In the genomic region with DNA sequence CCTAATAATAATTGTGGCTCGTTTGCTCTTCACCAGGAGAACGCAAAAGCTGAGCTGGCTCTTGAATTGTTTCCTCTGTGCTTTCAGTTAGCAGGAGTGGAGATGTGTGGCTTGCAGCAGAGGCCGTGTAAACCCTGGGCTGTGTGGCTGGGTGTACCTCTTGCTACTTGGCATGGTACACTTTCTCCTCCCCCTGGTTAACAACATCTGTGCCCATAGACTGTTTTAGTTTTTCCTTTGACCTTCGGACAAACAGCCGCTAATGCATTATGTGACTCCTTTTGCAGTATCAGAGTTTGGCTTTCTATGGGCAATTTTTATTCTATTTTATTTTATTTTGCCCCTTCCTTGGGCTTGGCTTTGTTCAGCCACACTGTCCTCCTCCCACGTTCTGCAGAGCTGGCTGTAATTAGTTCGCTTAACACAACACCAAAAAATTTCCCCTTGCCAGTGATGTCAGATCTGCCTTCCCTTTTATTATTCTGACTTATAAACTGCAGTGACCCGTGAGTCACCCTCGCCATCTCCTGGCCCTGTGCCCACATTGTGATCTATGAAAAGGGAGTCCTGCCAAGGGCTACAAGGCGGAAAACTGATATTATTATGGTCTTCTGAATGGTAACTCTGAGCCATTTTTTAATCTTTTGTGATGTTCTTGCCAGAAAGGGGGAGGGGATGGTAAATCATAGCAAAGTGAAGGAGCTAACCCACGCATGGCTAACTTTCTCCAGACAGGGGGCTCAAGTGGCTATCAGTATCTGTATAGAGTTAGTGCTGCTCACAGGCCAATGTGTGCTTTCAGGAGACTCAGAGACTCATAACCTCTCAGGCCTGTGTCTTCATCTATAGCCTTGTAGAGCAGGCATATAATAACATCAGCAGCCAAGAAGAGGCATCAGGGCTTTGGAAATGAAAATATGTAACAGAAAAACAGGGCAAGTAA, we compare ENCODE assay signal across 8 mouse cellular contexts.
A peak's percentile ranks its signal among the peaks of the same experiment; 100 is the strongest.
DNase-seq lines count a peak whose midpoint lies in the region; ATAC-seq and TF ChIP-seq lines count a peak whose summit lies in the region.

No protein-coding gene starts in this region.

- no peaks in the 10 kb centered on the region for H3K9me3 ChIP-seq in hindbrain, embryonic 13.5 days
- H3K9me3 ChIP-seq in limb, embryonic 15.5 days: no peaks in the 10 kb centered on the region
- H3K9me3 ChIP-seq in neural tube, embryonic 13.5 days: no peaks in the 10 kb centered on the region

- ATAC-seq in hindbrain, embryonic 13.5 days (ENCODE audit: low FRiP score): peak; percentile 49; the same call in 1 of the 2 replicates
- ATAC-seq in limb, embryonic 15.5 days (ENCODE audit: insufficient number of reproducible peaks, low FRiP score, low TSS enrichment, low read depth): peak; percentile 17; the same call in 1 of the 2 replicates
- ATAC-seq in neural tube, embryonic 13.5 days (ENCODE audit: low read depth): no peak
- ATAC-seq in megakaryocyte progenitor cell, adult 5-6 weeks (replicated peaks; ENCODE audit: poor library complexity): no peak; the same call in 1 of the 2 replicates
- ATAC-seq in inflammation-experienced regulatory T-cells, adult 6 months: no peak

- DNase-seq in left cerebral cortex, postnatal 4 days: peak; percentile 55
- DNase-seq in left cerebral cortex, adult 9 months (ENCODE audit: low spot score in 2 of 2): no peak
- peak; percentile 75 for DNase-seq in gastrocnemius, adult 2 months

- H3K36me3 ChIP-seq in hindbrain, embryonic 13.5 days: no peaks in the 10 kb centered on the region
- no peaks in the 10 kb centered on the region for H3K36me3 ChIP-seq in limb, embryonic 15.5 days
- H3K36me3 ChIP-seq in neural tube, embryonic 13.5 days: no peaks in the 10 kb centered on the region

- peak overlapping the region; percentile 63 for H3K27ac ChIP-seq in gastrocnemius, adult 2 months
- H3K27ac ChIP-seq in hindbrain, embryonic 13.5 days: peak overlapping the region; percentile 55
- peak overlapping the region; percentile 79 for H3K27ac ChIP-seq in limb, embryonic 15.5 days
- peak overlapping the region; percentile 61 for H3K27ac ChIP-seq in neural tube, embryonic 13.5 days (replicated peaks)

- intact Hi-C loops in left cerebral cortex, postnatal 4 days (cut with DNase I): no loop called here
- intact Hi-C loops in gastrocnemius, adult 2 months (cut with DNase I): no loop called here

- no peaks in the 10 kb centered on the region for H3K27me3 ChIP-seq in hindbrain, embryonic 13.5 days
- no peaks in the 10 kb centered on the region for H3K27me3 ChIP-seq in limb, embryonic 15.5 days
- H3K27me3 ChIP-seq in neural tube, embryonic 13.5 days: no peaks in the 10 kb centered on the region

- H3K4me3 ChIP-seq in gastrocnemius, adult 2 months: peak overlapping the region; percentile 21
- no peak overlapping the region for H3K4me3 ChIP-seq in hindbrain, embryonic 13.5 days
- H3K4me3 ChIP-seq in limb, embryonic 15.5 days: no peak overlapping the region
- no peak overlapping the region for H3K4me3 ChIP-seq in neural tube, embryonic 13.5 days

- peaks cover 37% of the 10 kb centered on the region for H3K4me1 ChIP-seq in hindbrain, embryonic 13.5 days (replicated peaks)
- H3K4me1 ChIP-seq in limb, embryonic 15.5 days: peaks cover 53% of the 10 kb centered on the region
- H3K4me1 ChIP-seq in neural tube, embryonic 13.5 days (replicated peaks): peaks cover 41% of the 10 kb centered on the region

- no peak overlapping the region for H3K9ac ChIP-seq in hindbrain, embryonic 13.5 days
- H3K9ac ChIP-seq in limb, embryonic 15.5 days: no peak overlapping the region
- H3K9ac ChIP-seq in neural tube, embryonic 13.5 days: no peak overlapping the region

- WGBS in hindbrain, embryonic 13.5 days: 26% methylated on average over 11 of the region's 11 CpGs
- 29% methylated on average over 11 of the region's 11 CpGs for WGBS in limb, embryonic 15.5 days
- 21% methylated on average over 11 of the region's 11 CpGs for WGBS in neural tube, embryonic 13.5 days

- H3K4me2 ChIP-seq in hindbrain, embryonic 13.5 days: no peak overlapping the region
- H3K4me2 ChIP-seq in limb, embryonic 15.5 days: no peak overlapping the region
- H3K4me2 ChIP-seq in neural tube, embryonic 13.5 days: no peak overlapping the region

- no peak for TF ChIP-seq CTCF in gastrocnemius, adult 2 months (IDR thresholded peaks at IDR 0.05)

Comparison
In these comparisons a context has a peak if more than half of its experiments do, and no peak if none do; other contexts are left out.
1. DNase-seq: peak in left cerebral cortex, postnatal 4 days (single experiment) and gastrocnemius, adult 2 months (single experiment); none in left cerebral cortex, adult 9 months (0 of 2).
2. ATAC-seq: peak in hindbrain, embryonic 13.5 days (single experiment) and limb, embryonic 15.5 days (single experiment); none in neural tube, embryonic 13.5 days (single experiment), megakaryocyte progenitor cell, adult 5-6 weeks (single experiment) and inflammation-experienced regulatory T-cells, adult 6 months (single experiment).
3. Peak in every context shown above with its lines, with median percentiles within 50 percentile points of each other: H3K27ac ChIP-seq.